Mouse (Mus musculus) G1E (cell line): Measurements from ENCODE around the gene Ccdc38.

ENCODE experiments used
- CTCF ChIP-seq: IDR thresholded peaks from 2 replicates; pipeline ENCODE4 v1.5.1; 2012; ENCODE audit warnings: low read depth, low read length, inconsistent platforms, mixed read lengths
- GATA1 ChIP-seq: IDR thresholded peaks from 2 replicates; pipeline ENCODE4 v1.6.1; 2012; ENCODE audit warnings: borderline replicate concordance, low read length, inconsistent platforms, mixed read lengths
- GATA2 ChIP-seq: IDR thresholded peaks from 2 replicates; pipeline ENCODE4 v1.6.1; 2012; ENCODE audit warnings: low read depth, low read length, inconsistent platforms, borderline replicate concordance
- POLR2AphosphoS5 ChIP-seq: IDR thresholded peaks from 2 replicates; pipeline ENCODE4 v1.6.1; 2012; ENCODE audit warnings: low read depth, low read length, inconsistent platforms; ENCODE audit not compliant: insufficient replicate concordance
- TAL1 ChIP-seq: conservative IDR thresholded peaks from 2 replicates; pipeline ENCODE4 v1.6.1; 2012; ENCODE audit warnings: low read depth, low read length, inconsistent platforms, mixed read lengths

GRCm38 (mm10) chr10:93539775-93540430, 529 bp upstream of the Ccdc38 start, which contains the start of gene Amdhd1:
- TF ChIP-seq CTCF (no peak), GATA1 (no peak), POLR2AphosphoS5 (no peak), TAL1 (no peak), GATA2 (no peak)
